ENCODE assay signal across 7 mouse cellular contexts in the genomic region with DNA sequence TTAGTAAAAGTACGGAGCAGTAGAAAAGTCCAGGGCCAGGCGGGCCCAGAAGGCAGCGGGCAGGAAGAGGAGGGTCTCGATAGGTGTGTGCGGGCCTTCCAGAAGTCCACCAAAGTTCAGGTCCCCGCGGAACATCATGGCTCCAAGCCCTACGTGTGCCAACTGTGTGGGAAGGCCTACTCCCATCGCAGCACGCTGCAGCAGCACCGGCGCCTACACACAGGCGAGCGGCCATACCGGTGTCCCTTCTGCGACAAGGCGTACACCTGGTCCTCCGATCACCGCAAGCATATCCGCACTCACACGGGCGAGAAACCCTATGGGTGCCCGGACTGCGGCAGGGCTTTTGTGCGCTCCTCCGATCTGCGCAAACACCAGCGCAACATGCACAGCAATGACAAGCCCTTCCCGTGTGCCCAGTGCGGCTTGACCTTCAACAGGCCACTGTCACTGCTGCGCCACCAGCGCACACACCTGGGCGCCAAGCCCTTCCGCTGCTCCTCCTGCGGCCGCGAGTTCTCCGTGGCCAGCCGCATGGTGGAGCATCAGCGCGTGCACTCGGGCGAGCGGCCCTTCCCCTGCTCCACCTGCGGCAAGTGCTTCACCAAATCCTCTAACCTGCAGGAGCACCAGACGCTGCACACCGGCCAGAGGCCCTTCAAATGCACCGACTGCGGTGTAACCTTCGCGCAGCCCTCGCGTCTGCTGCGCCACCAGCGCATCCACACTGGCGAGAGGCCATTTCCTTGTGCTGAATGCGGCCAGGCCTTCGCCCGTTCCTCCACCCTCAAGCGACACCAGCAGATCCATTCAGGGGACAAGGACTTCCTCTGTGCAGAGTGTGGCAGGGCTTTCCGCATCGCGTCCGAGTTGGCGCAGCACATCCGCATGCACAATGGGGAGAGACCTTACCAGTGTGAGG. TPM values are rescaled to one million over a fixed set of nuclear protein-coding genes. Genes with fewer than 3 reads are reported as not detected.
DNase-seq lines count a peak whose midpoint lies in the region; ATAC-seq and TF ChIP-seq lines count a peak whose summit lies in the region.

No protein-coding gene starts in this region.

- TF ChIP-seq POLR2A in cortical plate, adult 2 months (IDR thresholded peaks at IDR 0.05; ENCODE audit: extremely low read depth, insufficient read depth, low read length) = 0 out of 2 replicates have a peak, but pooled peaks have one; percentile 20

- intact Hi-C loops in heart, postnatal 10 days (cut with DNase I) = no loop called here

- peak; percentile 35; the same call in 1 of the 2 replicates for ATAC-seq in stomach, postnatal 0 days (ENCODE audit: low FRiP score, low TSS enrichment)

- peak; percentile 35 for DNase-seq in layer of hippocampus, adult 11-12 months (ENCODE audit: low spot score)
- DNase-seq in layer of hippocampus, postnatal 25 days (ENCODE audit: extremely low spot score in 1 of 2, low spot score in 1 of 2) = no peak
- peak; percentile 6 to 7 for DNase-seq in heart, postnatal 10 days
- peak; percentile 8 for DNase-seq in lung, postnatal 14 days
- DNase-seq in stomach, postnatal 0 days (ENCODE audit: low spot score) = peak; percentile 27
- DNase-seq in thymus, postnatal 14 days = no peak

- H3K36me3 ChIP-seq in stomach, postnatal 0 days (ENCODE audit: control insufficient read depth, insufficient read depth, low read length) = no peaks in the 10 kb centered on the region

- H3K4me3 ChIP-seq in cortical plate, adult 2 months (ENCODE audit: insufficient read depth, low read length) = peak overlapping the region; percentile 38
- peak overlapping the region; percentile 22; the same call in 1 of the 2 replicates for H3K4me3 ChIP-seq in stomach, postnatal 0 days (ENCODE audit: low read depth, low read length)

- 12% methylated on average over 66 of the region's 66 CpGs for WGBS in stomach, postnatal 0 days

- TF ChIP-seq CTCF in cortical plate, adult 2 months (IDR thresholded peaks at IDR 0.05; ENCODE audit: extremely low read depth, insufficient read depth, low read length) = no peak
- TF ChIP-seq CTCF in stomach, postnatal 0 days (IDR thresholded peaks at IDR 0.05; ENCODE audit: low read depth) = peak; percentile 19; the same call in 1 of the 2 replicates

- H3K9ac ChIP-seq in stomach, postnatal 0 days (ENCODE audit: low read length) = no peak overlapping the region

- H3K27me3 ChIP-seq in stomach, postnatal 0 days (ENCODE audit: control insufficient read depth, insufficient read depth, low read length) = peaks cover 9% of the 10 kb centered on the region; the same call in 1 of the 2 replicates

- H3K4me1 ChIP-seq in cortical plate, adult 2 months (ENCODE audit: control insufficient read depth, insufficient read depth, low read length) = peaks cover 3% of the 10 kb centered on the region
- 0 out of 2 replicates have a peak, but pooled peaks cover 2% of the 10 kb centered on the region for H3K4me1 ChIP-seq in stomach, postnatal 0 days (replicated peaks; ENCODE audit: control insufficient read depth, insufficient read depth)

- TF ChIP-seq EP300 in stomach, postnatal 0 days (optimal IDR thresholded peaks at IDR 0.05) = no peak

- no peak overlapping the region for H3K27ac ChIP-seq in cortical plate, adult 2 months (ENCODE audit: insufficient read depth, low read length)
- no peak overlapping the region for H3K27ac ChIP-seq in stomach, postnatal 0 days (replicated peaks)

- peak overlapping the region; percentile 48 for H3K4me2 ChIP-seq in stomach, postnatal 0 days (replicated peaks; ENCODE audit: low read depth)

- no peaks in the 10 kb centered on the region for H3K9me3 ChIP-seq in stomach, postnatal 0 days (ENCODE audit: control insufficient read depth, low read length)

RNA-seq across cellular contexts. Expression of a gene that starts 3.9 kb away (rescaled TPM):
- under 1 TPM; 0.31 to 0.37 TPM for total RNA-seq in layer of hippocampus, postnatal 25 days (2021)
- 1.1 and 1.6 TPM in 2 replicates for polyA plus RNA-seq in cortical plate, adult 2 months (2012; rRNA removed)
- not detected for total RNA-seq in heart, postnatal 10 days (2021)
- polyA plus RNA-seq in stomach, postnatal 0 days (2015; fragmentation: Nextera tagmentation; extraction: Ambion mirVana) = 0.05 and 0.06 TPM in 2 replicates

Comparison
In these comparisons a context has a peak if more than half of its experiments do, and no peak if none do; other contexts are left out.
1. DNase-seq: peak in layer of hippocampus, adult 11-12 months (single experiment), heart, postnatal 10 days (2 of 2), lung, postnatal 14 days (single experiment) and stomach, postnatal 0 days (single experiment); none in layer of hippocampus, postnatal 25 days (0 of 2) and thymus, postnatal 14 days (single experiment).